Mouse (Mus musculus) right cerebral cortex, postnatal 14 days (tissue): Measurements from ENCODE around the gene Crybb3.
A peak's percentile ranks its signal among the peaks of the same experiment; 100 is the strongest.

ENCODE experiments used
- DNase-seq: peaks from one replicate; pipeline ENCODE4 v3.0.0; 2022

The Crybb3 gene

DNA sequence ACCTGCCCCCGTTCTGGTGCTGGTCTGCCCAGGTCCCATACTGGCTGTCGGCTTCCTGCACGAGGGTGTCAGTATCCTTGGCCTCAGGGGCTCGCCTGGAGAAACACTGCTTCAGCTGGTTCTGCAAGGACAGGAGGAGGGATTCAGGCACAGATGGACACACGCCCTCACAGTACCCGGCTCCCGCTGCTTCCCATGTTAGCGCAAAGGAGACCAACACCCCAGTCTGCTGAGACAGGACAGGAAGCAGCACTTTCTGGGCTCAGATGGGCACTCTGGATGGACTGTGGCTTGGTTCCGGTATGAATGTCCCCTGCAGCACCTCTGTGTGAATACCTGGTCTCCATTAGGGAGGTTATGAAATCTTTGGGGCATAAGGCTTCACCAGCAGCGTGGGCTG is 20.1 kb upstream of the Crybb3 start:
- DNase-seq: no peak

DNA sequence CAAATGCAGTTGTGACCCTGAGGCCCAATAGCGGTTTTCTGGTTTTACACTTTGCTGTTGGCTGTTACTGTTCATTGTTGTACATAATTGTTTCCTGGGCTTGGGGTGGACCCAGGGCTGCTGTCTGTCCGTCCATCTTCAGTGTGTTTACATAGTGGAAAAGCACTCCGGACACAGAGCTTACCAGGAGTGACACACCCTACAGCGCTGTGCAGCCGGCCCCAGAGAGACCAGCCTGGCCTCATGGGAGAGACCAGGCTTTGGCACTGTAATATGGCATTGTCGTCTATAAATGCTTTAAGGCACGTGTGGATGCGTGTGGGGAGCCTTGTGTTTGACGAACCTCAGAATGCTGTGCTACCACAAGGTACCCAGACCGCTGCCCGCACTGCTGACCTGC is 19.0 kb upstream of the Crybb3 start:
- no peak for DNase-seq

DNA sequence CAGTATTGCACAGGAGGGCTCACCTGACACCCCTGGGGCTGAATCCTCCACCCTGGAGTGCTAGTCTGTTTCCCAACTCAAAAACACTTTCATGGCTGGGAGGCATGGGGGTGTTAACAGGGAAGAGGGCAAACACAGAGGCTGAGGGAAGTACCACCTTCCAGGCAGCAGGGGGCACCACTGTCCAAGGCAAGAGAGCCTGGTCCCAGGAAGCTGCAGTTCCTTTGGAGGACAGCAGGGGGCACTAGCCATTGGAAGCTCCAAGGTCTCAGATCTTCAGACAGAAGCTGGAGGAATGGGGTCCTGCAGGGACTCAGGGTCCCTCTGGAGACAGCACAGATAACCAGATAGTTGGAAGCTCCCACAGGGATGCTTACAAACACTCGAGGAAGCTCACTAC is 18.2 kb upstream of the Crybb3 start:
- peak; percentile 96 for DNase-seq

DNA sequence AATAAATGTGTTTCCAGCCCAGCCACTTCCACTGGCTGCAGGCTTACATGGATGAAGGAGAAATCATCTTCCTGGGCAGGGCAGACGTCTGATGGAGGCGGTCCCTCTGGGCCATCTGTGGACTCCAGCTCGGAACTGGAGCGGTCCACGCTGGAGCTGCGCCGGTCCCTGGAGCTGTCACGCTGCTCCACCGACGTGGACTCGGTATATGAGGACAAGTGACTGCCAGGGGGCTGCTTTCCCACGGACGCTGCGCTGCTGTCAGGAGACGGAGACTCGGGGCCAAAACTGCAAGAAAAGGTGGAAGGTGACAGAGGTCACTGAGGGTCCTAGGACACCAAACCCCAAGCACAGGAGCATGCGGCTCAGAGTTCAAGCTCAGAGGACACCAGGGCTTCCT is 16.2 kb upstream of the Crybb3 start:
- DNase-seq: no peak

DNA sequence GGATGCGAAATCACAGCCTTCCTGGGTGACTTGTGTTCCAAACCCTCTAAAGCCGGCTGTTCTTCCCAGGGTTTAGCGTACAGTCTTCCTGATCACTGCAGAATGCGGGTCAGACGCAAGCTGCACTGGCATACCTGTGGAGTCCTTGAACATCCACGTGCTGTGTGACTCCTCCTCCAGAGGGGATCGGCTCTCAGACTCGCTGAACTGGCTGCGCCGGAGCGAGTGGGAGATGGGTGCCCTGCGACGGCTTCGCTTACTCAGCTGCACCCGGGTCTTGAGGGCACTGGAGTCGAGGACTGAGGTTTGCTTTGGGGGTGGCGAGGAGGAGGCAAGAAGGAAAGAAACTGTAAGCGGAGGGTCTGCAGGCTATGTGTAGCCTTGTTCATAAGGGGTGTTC is 14.1 kb upstream of the Crybb3 start:
- no peak for DNase-seq

DNA sequence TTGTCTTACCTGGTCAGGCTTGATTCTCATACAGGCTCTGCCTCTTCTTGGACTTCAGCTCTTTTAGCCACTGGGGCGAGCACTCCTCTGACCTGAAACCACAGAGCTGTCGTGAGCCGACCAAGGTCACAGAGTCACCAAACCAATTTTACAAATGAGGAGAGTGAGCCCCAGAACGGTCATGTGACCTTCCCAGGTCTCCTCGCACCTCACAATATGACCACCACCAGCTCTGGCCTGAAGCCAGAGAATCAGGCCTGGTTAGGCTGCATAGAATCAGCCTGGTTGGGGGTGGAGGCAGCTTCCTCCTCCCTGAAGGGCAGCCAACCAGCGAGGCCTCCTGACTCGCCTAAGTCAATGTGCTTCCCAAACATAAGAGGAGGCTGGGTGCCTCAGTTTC is 11.0 kb upstream of the Crybb3 start:
- no peak for DNase-seq

DNA sequence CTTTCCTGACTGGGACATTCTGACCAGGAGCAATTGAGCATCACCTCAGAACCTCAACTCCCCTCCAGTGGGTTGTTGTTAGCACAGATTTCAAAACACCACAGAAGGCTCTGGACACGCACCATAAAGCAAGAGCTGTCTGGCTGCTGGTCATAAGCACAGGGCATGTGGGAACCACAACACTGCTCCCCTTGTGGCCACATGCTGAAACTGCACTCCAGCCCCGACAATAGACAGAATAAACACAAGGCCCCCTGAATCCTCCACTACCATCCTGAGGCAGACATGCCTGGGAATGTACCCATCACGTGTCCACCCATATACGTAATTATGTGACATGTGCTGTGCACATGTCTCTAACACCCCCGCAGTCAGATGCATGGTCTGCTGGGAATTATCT is 9.8 kb upstream of the Crybb3 start:
- peak; percentile 65 for DNase-seq

DNA sequence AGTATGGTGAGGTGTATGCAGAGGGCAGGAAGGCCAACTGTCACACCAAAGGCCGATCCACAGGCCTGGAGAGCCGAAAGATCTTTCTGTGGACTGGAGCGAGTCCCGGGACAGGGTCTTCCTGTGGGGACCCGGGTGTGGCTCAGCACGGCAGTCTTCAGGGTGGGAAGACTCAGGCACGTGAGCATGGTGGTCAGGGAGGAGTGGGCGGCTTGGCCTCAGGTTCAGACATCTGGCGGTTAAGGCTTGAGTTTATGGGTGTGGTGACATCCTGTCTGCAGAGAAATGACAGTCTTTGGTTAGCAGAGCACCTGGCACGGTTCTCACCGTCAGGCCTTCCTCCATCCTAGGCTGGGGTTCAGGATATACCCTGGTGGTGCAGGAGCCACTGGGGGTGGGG is 9.4 kb upstream of the Crybb3 start:
- no peak for DNase-seq

DNA sequence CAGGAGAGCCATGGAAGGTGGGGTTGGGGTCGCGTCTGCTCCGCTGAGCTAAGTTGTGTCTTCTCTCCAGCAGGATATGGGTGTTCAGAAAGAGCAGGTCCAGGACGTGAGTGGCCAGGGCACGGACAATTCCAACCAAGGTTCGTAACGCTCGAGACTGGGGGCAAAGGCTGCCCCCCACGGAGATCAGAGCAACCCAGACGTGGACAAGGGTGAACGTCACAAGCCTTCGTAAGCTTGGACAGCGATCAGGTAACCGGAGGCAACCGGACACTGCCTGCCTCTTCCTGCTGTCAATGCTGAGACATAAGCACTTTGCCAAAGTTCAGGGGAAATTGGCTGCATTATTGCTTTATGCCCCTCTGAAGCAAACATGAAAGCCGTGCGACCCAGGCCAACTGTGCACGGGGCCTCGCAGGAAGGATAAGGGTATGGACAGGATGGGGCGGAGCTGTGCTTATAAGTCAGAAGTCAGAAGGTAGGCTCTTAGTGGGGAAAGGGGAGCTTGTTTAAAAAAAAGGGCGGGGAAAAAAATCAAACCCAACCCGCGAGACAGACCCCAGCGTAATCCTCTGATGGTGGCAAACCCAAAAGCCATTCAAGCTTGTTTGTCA is 8.8 kb upstream of the Crybb3 start:
- DNase-seq: no peak

DNA sequence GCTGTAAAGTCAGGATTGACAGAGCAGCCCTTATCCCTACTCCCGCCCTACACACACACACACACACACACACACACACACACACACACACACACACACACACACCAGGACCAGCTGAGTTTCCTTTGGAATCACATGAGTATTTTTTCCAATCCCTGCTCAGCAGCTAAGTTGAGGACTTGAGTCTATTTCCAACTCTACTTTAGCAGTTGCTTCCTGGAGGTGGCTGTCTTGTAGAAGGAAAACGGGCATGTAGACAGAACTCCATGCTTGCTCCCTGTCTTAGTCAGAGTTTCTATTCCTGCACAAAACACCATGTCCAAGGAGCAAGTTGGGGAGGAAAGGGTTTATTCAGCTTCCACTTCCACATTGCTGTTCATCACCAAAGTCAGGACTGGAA is 6.1 kb upstream of the Crybb3 start:
- no peak for DNase-seq

DNA sequence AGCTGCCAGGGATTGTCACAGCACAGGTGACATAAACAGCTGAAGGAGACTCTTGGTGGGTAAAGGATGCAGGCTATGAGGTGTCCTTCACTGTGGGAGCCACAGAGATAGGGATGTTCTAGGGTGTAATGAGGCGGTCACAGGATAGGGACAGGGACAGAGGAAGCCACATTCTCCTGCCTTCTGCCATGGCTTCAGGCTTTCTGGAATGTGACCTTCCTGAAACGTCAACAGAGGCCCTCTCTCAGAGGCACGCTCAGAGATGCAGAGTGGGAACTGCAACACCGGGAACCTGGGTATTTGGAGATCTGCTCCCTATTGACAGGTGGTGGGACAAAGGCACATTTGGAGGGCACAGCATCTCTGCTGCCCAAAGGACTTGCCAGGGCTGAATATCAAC is 5.6 kb upstream of the Crybb3 start:
- no peak for DNase-seq

DNA sequence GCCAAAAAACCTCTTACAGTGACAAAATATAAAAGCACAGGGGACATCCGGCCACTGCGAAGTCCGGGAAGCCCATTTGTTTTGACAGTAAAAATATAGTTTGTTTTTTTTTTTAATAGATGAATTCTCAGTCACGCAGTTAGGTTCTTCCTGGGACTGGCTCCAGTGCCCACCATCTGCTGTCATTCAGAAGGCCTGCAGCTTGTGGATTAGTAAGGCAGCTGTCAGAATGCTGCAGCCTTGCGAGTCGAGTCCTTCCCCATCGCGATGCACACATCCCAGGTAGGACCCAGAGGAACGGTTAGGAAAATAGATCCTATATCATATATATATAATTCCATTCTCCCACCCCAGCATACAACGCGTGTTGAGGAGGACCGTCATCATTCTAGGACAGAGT is 5.1 kb upstream of the Crybb3 start:
- DNase-seq: no peak

DNA sequence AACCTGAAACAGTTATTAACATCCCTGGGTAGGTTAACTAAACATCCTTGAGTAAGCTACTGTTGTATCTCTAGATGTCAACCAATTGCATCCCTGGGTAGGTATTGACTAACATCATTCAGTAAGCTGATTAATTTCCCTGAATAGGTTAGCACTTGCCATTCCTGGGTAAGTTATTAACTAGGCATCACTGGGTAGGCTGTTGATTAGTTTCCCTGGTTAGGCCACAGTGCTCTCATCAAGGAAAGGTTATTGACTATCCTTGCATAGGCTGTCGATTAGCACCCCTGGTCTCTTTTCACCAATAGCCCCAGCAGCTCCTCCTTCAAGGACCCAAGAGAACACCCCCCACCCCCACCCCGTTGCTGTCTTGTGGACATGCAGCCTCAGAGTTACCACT is 4.5 kb upstream of the Crybb3 start:
- no peak for DNase-seq

DNA sequence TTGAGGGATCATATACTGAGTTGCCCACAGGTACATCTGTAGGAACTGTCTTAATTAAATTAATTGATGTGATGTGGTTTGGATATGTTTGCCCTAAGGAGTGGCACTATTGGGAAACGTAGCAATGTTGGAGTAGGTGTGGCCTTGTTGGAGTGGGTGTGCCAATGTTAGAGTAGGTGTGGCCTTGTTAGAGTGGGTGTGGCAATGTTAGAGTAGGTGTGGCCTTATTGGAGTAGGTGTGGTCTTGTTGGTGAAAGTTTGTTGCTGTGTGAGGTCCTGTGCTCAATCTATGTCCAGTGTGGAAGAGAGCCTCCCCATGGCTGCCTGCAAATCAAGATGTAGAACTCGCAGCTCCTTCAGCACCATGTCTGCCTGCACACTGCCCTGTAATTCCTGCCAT is 2.9 kb upstream of the Crybb3 start:
- no peak for DNase-seq

DNA sequence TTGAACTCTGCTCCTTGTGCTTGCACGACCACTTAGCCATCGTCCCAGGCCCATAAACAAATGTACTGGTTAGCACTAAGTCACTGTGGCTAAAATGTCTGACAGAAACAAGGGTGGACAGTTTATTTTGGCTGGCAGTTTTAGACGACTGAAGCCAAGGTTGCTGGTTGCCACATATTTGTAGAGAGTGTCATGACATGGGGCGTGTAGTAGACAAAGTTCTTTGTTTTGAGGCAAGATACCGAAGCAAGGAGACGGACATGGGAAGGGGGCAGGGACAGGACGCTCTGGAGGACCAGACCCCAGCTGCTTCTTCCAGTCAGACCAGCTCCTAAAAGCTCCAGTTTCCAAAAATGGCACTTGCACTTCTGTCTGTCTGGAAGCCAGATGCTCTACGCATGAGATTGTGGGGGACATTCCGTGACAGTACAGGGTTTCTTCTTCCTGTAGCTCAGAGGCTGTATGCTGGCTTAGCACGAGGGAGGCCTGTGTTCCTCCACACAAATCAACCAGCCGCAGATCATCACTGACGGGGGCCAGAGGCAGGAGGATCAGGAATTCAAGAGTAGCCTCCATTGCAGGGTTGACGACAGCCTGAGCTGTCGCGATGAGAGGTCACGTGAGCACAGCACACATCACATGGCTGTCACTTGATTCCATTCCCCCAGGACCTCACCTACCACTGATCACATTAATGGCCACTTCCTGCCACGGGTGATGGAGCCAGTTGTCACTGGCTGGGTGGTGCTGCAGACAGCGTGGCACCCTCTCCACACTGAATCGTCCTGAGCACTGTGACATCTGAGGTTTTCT is 1.2 kb upstream of the Crybb3 start:
- no peak for DNase-seq

DNA sequence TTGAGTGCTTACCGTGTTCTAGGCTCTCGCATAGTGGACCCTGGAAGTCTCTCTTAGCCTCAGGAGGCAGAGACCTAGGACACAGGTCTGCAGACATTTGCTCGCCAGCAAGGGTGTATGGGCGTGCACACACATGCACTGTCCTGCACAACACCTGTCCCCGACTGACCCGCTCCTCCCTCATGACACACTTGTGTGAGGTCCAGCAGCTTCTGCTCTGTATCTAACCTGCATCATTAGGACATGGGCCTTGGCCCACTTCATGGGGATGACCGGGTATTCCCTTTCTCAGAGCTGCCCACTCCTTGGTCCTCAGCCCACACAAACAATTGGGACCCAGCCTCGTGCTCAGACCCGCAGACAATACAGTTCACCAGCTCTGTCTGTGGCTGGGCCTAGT is 364 bp downstream of the Crybb3 start:
- no peak for DNase-seq

DNA sequence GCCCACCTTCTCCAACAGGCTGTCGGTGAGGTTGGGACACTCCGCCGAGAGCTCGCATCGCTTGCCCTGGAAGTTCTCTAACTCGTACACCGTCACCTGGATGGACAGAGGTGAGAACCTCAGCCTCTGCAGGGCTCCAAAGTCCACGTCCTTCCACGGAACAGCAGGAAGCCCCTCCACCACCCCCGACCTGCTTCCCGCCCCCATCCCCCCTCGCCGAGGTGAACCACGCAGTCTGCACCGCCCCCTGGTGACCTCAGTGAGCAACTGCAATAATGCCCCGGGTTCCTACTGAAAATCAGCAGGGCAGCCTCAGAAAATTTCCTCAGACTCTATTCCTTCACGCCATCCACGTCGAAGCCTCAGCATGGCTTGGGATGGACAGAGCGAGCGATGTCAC is 1.6 kb downstream of the Crybb3 start:
- peak; percentile 67 for DNase-seq

DNA sequence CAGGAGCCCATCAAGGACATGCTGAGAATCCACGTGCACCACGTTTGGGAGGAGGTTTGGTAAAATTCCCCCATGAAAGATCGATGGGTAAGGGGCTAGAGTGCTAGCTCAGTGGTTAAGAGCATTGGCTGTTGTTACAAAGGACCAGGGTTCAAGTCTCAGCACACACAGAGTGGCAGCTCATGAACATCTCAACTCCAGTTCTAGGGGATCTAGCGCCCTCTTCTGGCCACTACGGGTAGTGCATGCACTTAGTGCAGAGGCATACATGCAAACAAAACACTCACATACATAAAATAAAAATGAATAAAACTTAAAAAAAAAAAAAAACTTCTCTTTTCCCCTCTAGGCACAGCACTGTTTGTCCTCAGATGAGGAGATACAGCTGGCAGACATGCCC is 2.7 kb downstream of the Crybb3 start:
- DNase-seq: no peak

DNA sequence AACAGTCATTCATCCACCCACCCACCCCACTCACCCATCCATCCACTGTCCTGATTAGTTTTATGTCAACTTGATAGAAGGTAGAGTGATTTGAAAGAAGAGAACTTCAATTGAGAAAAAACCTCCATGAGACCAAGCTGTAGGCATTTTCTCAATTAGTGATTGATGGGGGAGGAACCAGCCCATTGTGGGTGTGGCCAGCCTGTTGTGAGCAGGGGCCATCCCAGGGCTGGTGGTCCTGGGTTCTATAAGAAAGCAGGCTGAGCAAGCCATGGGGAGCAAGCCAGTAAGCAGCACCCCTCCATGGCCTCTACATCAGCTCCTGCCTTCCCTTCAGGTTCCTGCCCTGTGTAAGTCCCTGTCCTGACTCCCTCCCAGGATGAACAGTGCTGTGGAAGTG is 11.4 kb downstream of the Crybb3 start, which contains the start of gene Crybb2:
Gene Crybb2, minus strand, starts transcription at position 101 of the 400 bp plus-strand sequence.
- no peak for DNase-seq

DNA sequence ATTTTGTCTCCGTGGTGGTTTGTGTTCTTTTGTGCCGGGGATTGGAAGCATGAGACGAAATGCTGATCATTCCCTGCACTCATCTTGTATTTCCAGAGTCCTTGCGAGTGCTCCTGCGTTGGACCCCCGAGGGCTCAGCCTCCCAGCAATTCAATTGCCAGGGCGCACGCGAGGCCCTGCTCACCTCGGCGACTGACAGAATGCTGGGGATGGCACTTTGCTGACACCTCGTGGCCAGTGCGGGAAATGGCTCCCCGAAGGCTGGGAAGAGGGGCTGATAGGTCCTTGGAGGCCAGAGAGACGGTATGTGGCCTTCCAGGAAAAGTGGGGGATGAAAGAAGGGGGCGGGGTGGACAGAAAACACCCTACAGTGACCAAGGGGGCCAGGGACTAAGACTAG is 27.1 kb downstream of the Crybb3 start:
- DNase-seq: peak; percentile 78

DNA sequence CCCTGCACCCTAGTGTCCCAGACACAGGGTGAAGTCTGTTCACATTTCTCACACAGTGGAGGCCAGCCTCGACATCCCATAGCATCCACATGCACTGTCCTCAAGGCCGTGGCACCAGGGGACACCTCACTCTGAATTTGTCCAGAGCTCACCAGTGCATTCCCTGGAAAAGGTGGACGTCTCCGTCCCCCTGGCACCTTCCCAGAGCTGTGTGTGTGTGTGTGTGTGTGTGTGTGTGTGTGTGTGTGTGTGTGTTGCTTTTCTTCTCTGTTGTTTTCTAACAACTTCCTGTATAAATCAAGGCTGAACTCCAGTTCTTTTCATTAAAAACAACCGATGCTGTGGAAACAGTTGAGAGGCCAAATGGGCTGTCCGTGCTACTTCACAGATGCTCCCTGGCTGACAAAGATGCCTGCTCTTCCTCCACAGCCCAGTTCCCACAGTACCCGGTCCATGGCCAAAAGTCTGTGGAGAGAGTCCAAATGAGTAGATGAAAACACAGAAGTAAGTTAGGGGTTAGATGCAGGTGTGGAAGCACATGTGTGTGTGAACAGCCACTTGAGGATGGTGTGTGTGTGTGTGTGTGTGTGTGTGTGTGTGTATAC is 30.7 kb downstream of the Crybb3 start:
- no peak for DNase-seq

DNA sequence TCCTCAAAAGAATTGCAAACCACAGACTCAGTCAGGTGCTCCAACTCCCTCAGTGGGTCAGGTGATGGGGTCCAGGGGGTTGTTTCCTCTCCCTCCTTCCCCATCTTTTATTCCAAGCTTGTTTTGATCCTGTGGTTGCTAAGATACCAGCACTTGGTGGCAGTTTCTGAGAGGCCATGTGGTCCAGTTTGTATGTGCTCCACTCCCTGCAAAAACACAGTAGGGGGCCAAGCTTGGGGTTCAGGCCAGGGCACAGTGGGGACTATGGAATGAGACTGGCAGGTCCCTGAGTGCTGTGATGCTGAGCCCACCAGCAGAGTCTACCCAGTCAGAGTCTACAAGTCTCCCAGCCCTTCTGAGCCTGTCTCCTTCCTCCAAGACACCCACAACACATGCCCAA is 31.5 kb downstream of the Crybb3 start:
- no peak for DNase-seq

DNA sequence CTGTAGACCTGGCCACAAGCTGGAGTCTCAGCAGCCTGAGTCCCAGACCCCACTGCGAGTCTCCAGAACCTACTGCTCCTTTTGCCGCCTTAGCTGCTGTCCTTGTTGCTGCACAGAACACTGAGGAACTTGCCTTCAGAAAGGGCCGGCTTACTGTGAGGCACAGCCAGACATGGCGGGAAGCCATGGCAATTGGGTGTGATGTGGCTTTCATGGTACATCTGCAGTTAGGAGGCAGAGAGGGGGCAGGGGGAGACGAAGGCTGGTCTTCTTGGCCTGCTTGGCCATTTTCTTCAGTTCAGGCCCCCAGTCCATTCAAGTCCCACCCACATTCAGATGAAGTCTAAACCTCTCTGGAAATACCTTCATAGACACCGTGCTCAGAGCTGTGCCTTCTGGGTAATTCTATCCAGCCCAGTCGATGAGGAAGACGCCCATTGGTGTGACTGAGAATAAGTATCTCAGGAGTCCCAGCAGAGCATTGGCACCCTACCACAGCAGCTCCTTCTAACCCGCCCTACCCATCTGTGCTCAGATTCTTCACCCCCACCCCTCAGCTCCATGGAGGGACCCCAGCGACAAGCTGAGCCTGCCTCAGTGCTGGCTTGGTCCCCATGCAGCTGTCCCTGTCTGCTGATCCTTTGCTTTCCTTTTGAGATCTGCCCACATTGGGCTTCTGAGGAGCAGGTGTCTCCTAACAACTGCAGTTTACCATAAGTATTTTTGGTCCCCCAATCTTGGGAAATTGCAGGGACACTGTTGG is 35.7 kb downstream of the Crybb3 start:
- peak; percentile 31 for DNase-seq

DNA sequence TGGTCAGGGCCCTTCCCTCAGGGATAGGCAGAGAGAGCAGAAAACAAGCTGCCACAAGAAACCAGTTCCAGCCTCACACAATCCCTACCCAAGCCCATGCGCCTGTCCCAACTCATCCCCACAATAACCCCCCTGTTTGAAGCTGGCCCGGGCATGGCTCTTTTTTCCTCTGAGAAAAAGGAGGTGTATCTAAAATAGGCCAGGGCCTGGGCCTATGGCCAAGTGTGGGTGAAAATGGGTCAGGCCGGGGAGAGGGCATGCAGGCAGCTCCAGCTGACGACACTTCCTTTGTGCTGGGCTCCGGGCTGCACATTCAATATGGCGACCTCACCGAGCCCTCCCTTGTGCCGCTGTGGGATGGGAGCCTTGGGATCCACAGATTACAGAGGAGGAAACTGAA is 37.9 kb downstream of the Crybb3 start:
- DNase-seq: peak; percentile 35
